In genomic region chr2:35173666-35174065, GRCm38 (mm10) we compare ENCODE assay signal across 30 mouse cellular contexts. TPM values are rescaled to one million over a fixed set of nuclear protein-coding genes. Genes with fewer than 3 reads are reported as not detected.
DNase-seq lines count a peak whose midpoint lies in the region; ATAC-seq and TF ChIP-seq lines count a peak whose summit lies in the region.
"Had no signal": no experiment of that assay in that cellular context is flagged by ENCODE, and none has a peak within 500 bp of the region (broad histone marks: within the 10 kb centered on the region; RNA-seq: fewer than 3 reads in every experiment).

No protein-coding gene starts in this region.

- no peak for TF ChIP-seq EP300 in stomach, postnatal 0 days (optimal IDR thresholded peaks at IDR 0.05)

- no peak overlapping the region for H3K4me2 ChIP-seq in embryonic facial prominence, embryonic 11.5 days (ENCODE audit: low read depth, low read length)
- no peak overlapping the region for H3K4me2 ChIP-seq in limb, embryonic 12.5 days
- no peak overlapping the region for H3K4me2 ChIP-seq in stomach, embryonic 14.5 days (replicated peaks; ENCODE audit: low read depth, low read length)
- H3K4me2 ChIP-seq in stomach, postnatal 0 days (replicated peaks; ENCODE audit: low read depth) = no peak overlapping the region
- H3K4me2 ChIP-seq: embryonic facial prominence, embryonic 13.5 days; forebrain, embryonic 15.5 days; heart, embryonic 15.5 days; hindbrain, embryonic 12.5 days; liver, embryonic 15.5 days had no signal

- H3K27me3 ChIP-seq in embryonic facial prominence, embryonic 11.5 days (ENCODE audit: control insufficient read depth, insufficient read depth, low read length) = no peaks in the 10 kb centered on the region
- H3K27me3 ChIP-seq in embryonic facial prominence, embryonic 10.5 days (replicated peaks; ENCODE audit: low read depth, poor library complexity, severe bottlenecking) = no peaks in the 10 kb centered on the region
- no peaks in the 10 kb centered on the region for H3K27me3 ChIP-seq in limb, embryonic 12.5 days
- no peaks in the 10 kb centered on the region for H3K27me3 ChIP-seq in limb, embryonic 10.5 days (ENCODE audit: low read depth, poor library complexity, severe bottlenecking)
- H3K27me3 ChIP-seq in stomach, embryonic 14.5 days (ENCODE audit: control insufficient read depth, insufficient read depth, low read length) = no peaks in the 10 kb centered on the region
- no peaks in the 10 kb centered on the region for H3K27me3 ChIP-seq in stomach, postnatal 0 days (ENCODE audit: control insufficient read depth, insufficient read depth, low read length)
- no peaks in the 10 kb centered on the region for H3K27me3 ChIP-seq in midbrain, embryonic 10.5 days (ENCODE audit: low read depth, poor library complexity, severe bottlenecking)
- H3K27me3 ChIP-seq: CH12.LX; embryonic facial prominence, embryonic 13.5 days; forebrain, embryonic 15.5 days; heart, embryonic 15.5 days; hindbrain, embryonic 12.5 days; liver, embryonic 15.5 days had no signal

- DNase-seq in embryonic facial prominence, embryonic 11.5 days (ENCODE audit: low spot score) = no peak
- DNase-seq in embryonic facial prominence, embryonic 10.5 days (ENCODE audit: low spot score) = no peak
- no peak for DNase-seq in limb, embryonic 10.5 days (ENCODE audit: low spot score)
- DNase-seq in stomach, postnatal 0 days (ENCODE audit: low spot score) = no peak
- no peak for DNase-seq in midbrain, embryonic 10.5 days (ENCODE audit: low spot score)
- no peak for DNase-seq in frontal cortex, postnatal 36 days (ENCODE audit: low spot score in 2 of 2)
- DNase-seq: adrenal gland, adult 2 months; adrenal gland, postnatal 36 days; cerebellum, adult 8-10 months; cerebellum, postnatal 25 days; gastrocnemius, adult 2 months; gastrocnemius, postnatal 36 days; kidney, adult 18-20 months; layer of hippocampus, postnatal 36 days; left cerebral cortex, postnatal 4 days; midbrain, embryonic 14.5 days; right cerebral cortex, postnatal 25 days; thymus, adult 2 months; thymus, postnatal 36 days had no signal

- TF ChIP-seq CTCF in stomach, postnatal 0 days (IDR thresholded peaks at IDR 0.05; ENCODE audit: low read depth) = no peak

- H3K27ac ChIP-seq in embryonic facial prominence, embryonic 11.5 days (replicated peaks; ENCODE audit: low read depth, low read length) = no peak overlapping the region
- H3K27ac ChIP-seq in embryonic facial prominence, embryonic 10.5 days (replicated peaks) = no peak overlapping the region
- H3K27ac ChIP-seq in limb, embryonic 12.5 days = no peak overlapping the region
- H3K27ac ChIP-seq in limb, embryonic 10.5 days = no peak overlapping the region
- no peak overlapping the region for H3K27ac ChIP-seq in stomach, embryonic 14.5 days (ENCODE audit: low read length)
- no peak overlapping the region for H3K27ac ChIP-seq in stomach, postnatal 0 days (replicated peaks)
- H3K27ac ChIP-seq in midbrain, embryonic 10.5 days (replicated peaks) = no peak overlapping the region
- H3K27ac ChIP-seq: embryonic facial prominence, embryonic 13.5 days; forebrain, embryonic 10.5 days; forebrain, embryonic 15.5 days; hindbrain, embryonic 12.5 days; liver, embryonic 15.5 days had no signal

- ATAC-seq in embryonic facial prominence, embryonic 11.5 days (replicated peaks; ENCODE audit: insufficient number of reproducible peaks, low FRiP score, low TSS enrichment, low read depth) = 0 out of 2 replicates have a peak, but pooled peaks have one; percentile 9
- ATAC-seq in limb, embryonic 12.5 days (ENCODE audit: insufficient number of reproducible peaks, insufficient read depth, low FRiP score, low TSS enrichment, low read depth) = 0 out of 2 replicates have a peak, but pooled peaks have one; percentile 56
- ATAC-seq in stomach, embryonic 14.5 days (ENCODE audit: insufficient number of reproducible peaks, insufficient read depth, low FRiP score, low read depth) = peak; percentile 28; the same call in 1 of the 2 replicates
- no peak for ATAC-seq in stomach, postnatal 0 days (ENCODE audit: low FRiP score, low TSS enrichment)
- ATAC-seq: activated CD4-positive, CD25-positive, alpha-beta regulatory T cell, adult 4 months; forebrain, embryonic 15.5 days; hindbrain, postnatal 0 days had no signal

- no peak overlapping the region for H3K9ac ChIP-seq in embryonic facial prominence, embryonic 11.5 days (replicated peaks; ENCODE audit: low read length)
- H3K9ac ChIP-seq in limb, embryonic 12.5 days (replicated peaks) = no peak overlapping the region
- H3K9ac ChIP-seq in stomach, embryonic 14.5 days (replicated peaks; ENCODE audit: low read depth, low read length) = no peak overlapping the region
- no peak overlapping the region for H3K9ac ChIP-seq in stomach, postnatal 0 days (ENCODE audit: low read length)
- H3K9ac ChIP-seq: embryonic facial prominence, embryonic 13.5 days; forebrain, embryonic 15.5 days; heart, embryonic 15.5 days; hindbrain, embryonic 12.5 days; liver, embryonic 15.5 days had no signal

- H3K4me1 ChIP-seq in embryonic facial prominence, embryonic 11.5 days (ENCODE audit: control insufficient read depth, insufficient read depth, low read length) = no peaks in the 10 kb centered on the region
- H3K4me1 ChIP-seq in embryonic facial prominence, embryonic 10.5 days = peaks cover 7% of the 10 kb centered on the region; the same call in 1 of the 2 replicates
- H3K4me1 ChIP-seq in limb, embryonic 12.5 days (replicated peaks) = 0 out of 2 replicates have a peak, but pooled peaks cover 4% of the 10 kb centered on the region
- peaks cover 9% of the 10 kb centered on the region for H3K4me1 ChIP-seq in limb, embryonic 10.5 days
- no peaks in the 10 kb centered on the region for H3K4me1 ChIP-seq in stomach, embryonic 14.5 days (ENCODE audit: control insufficient read depth, insufficient read depth, low read length)
- H3K4me1 ChIP-seq in stomach, postnatal 0 days (replicated peaks; ENCODE audit: control insufficient read depth, insufficient read depth) = no peaks in the 10 kb centered on the region
- H3K4me1 ChIP-seq in midbrain, embryonic 10.5 days = no peaks in the 10 kb centered on the region
- H3K4me1 ChIP-seq: embryonic facial prominence, embryonic 13.5 days; forebrain, embryonic 10.5 days; forebrain, embryonic 15.5 days; hindbrain, embryonic 12.5 days had no signal

- no peak overlapping the region for H3K4me3 ChIP-seq in embryonic facial prominence, embryonic 11.5 days (ENCODE audit: low read depth, low read length)
- H3K4me3 ChIP-seq in embryonic facial prominence, embryonic 10.5 days = no peak overlapping the region
- no peak overlapping the region for H3K4me3 ChIP-seq in limb, embryonic 12.5 days (replicated peaks)
- H3K4me3 ChIP-seq in limb, embryonic 10.5 days = no peak overlapping the region
- H3K4me3 ChIP-seq in stomach, embryonic 14.5 days (ENCODE audit: low read depth, low read length) = no peak overlapping the region
- no peak overlapping the region for H3K4me3 ChIP-seq in stomach, postnatal 0 days (ENCODE audit: low read depth, low read length)
- no peak overlapping the region for H3K4me3 ChIP-seq in midbrain, embryonic 10.5 days
- H3K4me3 ChIP-seq: embryonic facial prominence, embryonic 13.5 days; forebrain, embryonic 10.5 days; forebrain, embryonic 15.5 days; gastrocnemius, adult 2 months; heart, embryonic 15.5 days; hindbrain, embryonic 12.5 days; liver, embryonic 15.5 days had no signal

- H3K9me3 ChIP-seq in embryonic facial prominence, embryonic 11.5 days (replicated peaks; ENCODE audit: control insufficient read depth, low read length) = no peaks in the 10 kb centered on the region
- no peaks in the 10 kb centered on the region for H3K9me3 ChIP-seq in embryonic facial prominence, embryonic 10.5 days
- no peaks in the 10 kb centered on the region for H3K9me3 ChIP-seq in limb, embryonic 12.5 days
- H3K9me3 ChIP-seq in limb, embryonic 10.5 days (replicated peaks) = no peaks in the 10 kb centered on the region
- no peaks in the 10 kb centered on the region for H3K9me3 ChIP-seq in stomach, embryonic 14.5 days (ENCODE audit: control insufficient read depth, low read depth, low read length)
- H3K9me3 ChIP-seq in stomach, postnatal 0 days (ENCODE audit: control insufficient read depth, low read length) = no peaks in the 10 kb centered on the region
- no peaks in the 10 kb centered on the region for H3K9me3 ChIP-seq in midbrain, embryonic 10.5 days (replicated peaks)
- H3K9me3 ChIP-seq: embryonic facial prominence, embryonic 13.5 days; forebrain, embryonic 10.5 days; forebrain, embryonic 15.5 days; heart, embryonic 15.5 days; hindbrain, embryonic 12.5 days; liver, embryonic 15.5 days had no signal

- WGBS in embryonic facial prominence, embryonic 11.5 days = 93% methylated on average over 5 of the region's 5 CpGs
- WGBS in embryonic facial prominence, embryonic 10.5 days = 93% methylated on average over 5 of the region's 5 CpGs
- 93% methylated on average over 5 of the region's 5 CpGs for WGBS in limb, embryonic 12.5 days
- WGBS in limb, embryonic 10.5 days = 90% methylated on average over 5 of the region's 5 CpGs
- WGBS in stomach, embryonic 14.5 days = 90% methylated on average over 5 of the region's 5 CpGs
- WGBS in stomach, postnatal 0 days = 94% methylated on average over 5 of the region's 5 CpGs
- 91% methylated on average over 5 of the region's 5 CpGs for WGBS in midbrain, embryonic 10.5 days

- H3K36me3 ChIP-seq in embryonic facial prominence, embryonic 11.5 days (replicated peaks; ENCODE audit: control insufficient read depth, insufficient read depth, low read depth, low read length) = peaks cover 31% of the 10 kb centered on the region
- peaks cover 100% of the 10 kb centered on the region for H3K36me3 ChIP-seq in embryonic facial prominence, embryonic 10.5 days (replicated peaks)
- H3K36me3 ChIP-seq in limb, embryonic 12.5 days = peaks cover 96% of the 10 kb centered on the region
- peaks cover 99% of the 10 kb centered on the region for H3K36me3 ChIP-seq in limb, embryonic 10.5 days
- peaks cover 80% of the 10 kb centered on the region for H3K36me3 ChIP-seq in stomach, embryonic 14.5 days (ENCODE audit: control insufficient read depth, insufficient read depth, low read length)
- H3K36me3 ChIP-seq in stomach, postnatal 0 days (ENCODE audit: control insufficient read depth, insufficient read depth, low read length) = peaks cover 38% of the 10 kb centered on the region
- H3K36me3 ChIP-seq in midbrain, embryonic 10.5 days = peaks cover 100% of the 10 kb centered on the region

RNA-seq across cellular contexts. Expression of gene Rab14, which starts 27.3 kb away (rescaled TPM):
- polyA plus RNA-seq in embryonic facial prominence, embryonic 11.5 days (2014; fragmentation: Nextera tagmentation; extraction: Ambion mirVana) = 246 and 247 TPM in 2 replicates
- polyA plus RNA-seq in embryonic facial prominence, embryonic 10.5 days (2016; fragmentation: Nextera tagmentation; extraction: Ambion mirVana) = 239 and 259 TPM in 2 replicates
- 270 and 291 TPM in 2 replicates for polyA plus RNA-seq in limb, embryonic 12.5 days (2016; fragmentation: Nextera tagmentation; extraction: Ambion mirVana)
- polyA plus RNA-seq in limb, embryonic 10.5 days (2016; fragmentation: Nextera tagmentation; extraction: Ambion mirVana) = 206 and 229 TPM in 2 replicates
- polyA plus RNA-seq in stomach, embryonic 14.5 days (2014; fragmentation: Nextera tagmentation; extraction: Ambion mirVana) = 314 and 322 TPM in 2 replicates
- 325 and 350 TPM in 2 replicates for polyA plus RNA-seq in stomach, postnatal 0 days (2015; fragmentation: Nextera tagmentation; extraction: Ambion mirVana)
- polyA plus RNA-seq in midbrain, embryonic 10.5 days (2016; fragmentation: Nextera tagmentation; extraction: Ambion mirVana) = 272 and 294 TPM in 2 replicates
